Mouse (Mus musculus): ENCODE measurements at regions not wholly inside any gene's neighbourhood (a gene's known extent, or its start where the extent isn't known, plus 50 kb on each side); places are given as distances from the start of the nearest gene placed in this dataset.

DNA sequence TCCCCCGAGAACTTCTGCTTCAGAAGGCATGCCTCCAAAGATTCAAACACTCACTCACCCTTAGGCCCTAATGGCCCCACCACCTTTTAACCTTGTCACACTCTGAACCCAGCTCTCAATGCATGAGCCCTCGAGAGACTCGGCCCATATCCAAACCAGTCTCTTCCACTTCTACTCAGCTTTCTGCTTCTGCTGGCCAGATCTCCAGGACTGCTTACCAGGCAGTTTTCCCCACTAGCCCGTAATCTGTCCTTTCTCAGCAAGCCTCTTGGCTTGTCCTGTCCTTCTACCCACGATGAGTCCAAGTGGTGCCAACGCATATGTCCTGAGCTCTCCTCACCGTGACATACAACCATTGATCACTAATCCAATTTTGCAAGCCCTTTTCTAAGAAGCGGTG is 199.6 kb downstream of the Sptssa start:
- no peaks in the 10 kb centered on the region for H3K9me3 ChIP-seq (ENCODE audit: low read length)
- H3K27me3 ChIP-seq (ENCODE audit: insufficient read depth, low read length): no peaks in the 10 kb centered on the region
- 86% methylated on average over 8 of the region's 8 CpGs for WGBS
- H3K4me3 ChIP-seq (ENCODE audit: low read depth, low read length): no peak overlapping the region
- no peaks in the 10 kb centered on the region for H3K36me3 ChIP-seq (ENCODE audit: insufficient read depth, low read length)
- no peak overlapping the region for H3K9ac ChIP-seq (replicated peaks; ENCODE audit: low read length, poor library complexity, severe bottlenecking)
- H3K4me2 ChIP-seq (ENCODE audit: low read depth, low read length, poor library complexity, severe bottlenecking): no peak overlapping the region
- H3K4me1 ChIP-seq (ENCODE audit: insufficient read depth, low read length): no peaks in the 10 kb centered on the region
- TF ChIP-seq CTCF (IDR thresholded peaks at IDR 0.05): no peak
- H3K27ac ChIP-seq (ENCODE audit: low read depth, low read length): no peak overlapping the region
- ATAC-seq (ENCODE audit: low FRiP score) (no peak), DNase-seq (ENCODE audit: low spot score) (no peak)

- Histone ChIP-seq H3K27me3 (ENCODE audit: insufficient read depth, low read length) (no peaks in the 10 kb centered on the region), H3K36me3 (ENCODE audit: insufficient read depth, low read length) (no peaks in the 10 kb centered on the region), H3K4me3 (ENCODE audit: low read depth, low read length) (no peak overlapping the region), H3K9ac (replicated peaks; ENCODE audit: low read length, poor library complexity, severe bottlenecking) (no peak overlapping the region), H3K27ac (ENCODE audit: low read depth, low read length) (no peak overlapping the region), H3K4me1 (ENCODE audit: insufficient read depth, low read length) (no peaks in the 10 kb centered on the region), H3K4me2 (ENCODE audit: low read depth, low read length, poor library complexity, severe bottlenecking) (no peak overlapping the region), H3K9me3 (ENCODE audit: low read length) (no peaks in the 10 kb centered on the region)
- no peak for TF ChIP-seq CTCF (IDR thresholded peaks at IDR 0.05)
- 88% methylated on average over 10 of the region's 10 CpGs for WGBS
- ATAC-seq (ENCODE audit: low FRiP score) (no peak), DNase-seq (ENCODE audit: low spot score) (no peak)
Observed at GRCm38 (mm10) chr12:54454606-54455005, 201.8 kb downstream of the Sptssa start.

- Histone ChIP-seq H3K27ac (ENCODE audit: low read depth, low read length) (no peak overlapping the region), H3K9me3 (ENCODE audit: low read length) (no peaks in the 10 kb centered on the region), H3K9ac (replicated peaks; ENCODE audit: low read length, poor library complexity, severe bottlenecking) (no peak overlapping the region), H3K4me1 (ENCODE audit: insufficient read depth, low read length) (no peaks in the 10 kb centered on the region), H3K4me3 (ENCODE audit: low read depth, low read length) (no peak overlapping the region), H3K27me3 (ENCODE audit: insufficient read depth, low read length) (no peaks in the 10 kb centered on the region), H3K4me2 (ENCODE audit: low read depth, low read length, poor library complexity, severe bottlenecking) (no peak overlapping the region), H3K36me3 (ENCODE audit: insufficient read depth, low read length) (no peaks in the 10 kb centered on the region)
- DNase-seq (ENCODE audit: low spot score): no peak
- no peak for ATAC-seq (ENCODE audit: low FRiP score)
- no peak for TF ChIP-seq CTCF (IDR thresholded peaks at IDR 0.05)
- WGBS: 90% methylated on average over 4 of the region's 4 CpGs
Observed at GRCm38 (mm10) chr12:54453343-54453742, 203.0 kb downstream of the Sptssa start.

GRCm38 (mm10) chr12:54450369-54450768 is 206.0 kb downstream of the Sptssa start:
- no peak overlapping the region for H3K4me3 ChIP-seq (ENCODE audit: low read depth, low read length)
- H3K9me3 ChIP-seq (ENCODE audit: low read length): no peaks in the 10 kb centered on the region
- TF ChIP-seq CTCF (IDR thresholded peaks at IDR 0.05): no peak
- H3K4me1 ChIP-seq (ENCODE audit: insufficient read depth, low read length): no peaks in the 10 kb centered on the region
- H3K9ac ChIP-seq (replicated peaks; ENCODE audit: low read length, poor library complexity, severe bottlenecking): no peak overlapping the region
- H3K27ac ChIP-seq (ENCODE audit: low read depth, low read length): no peak overlapping the region
- DNase-seq (ENCODE audit: low spot score) (no peak), ATAC-seq (ENCODE audit: low FRiP score) (no peak)
- H3K27me3 ChIP-seq (ENCODE audit: insufficient read depth, low read length): no peaks in the 10 kb centered on the region
- H3K36me3 ChIP-seq (ENCODE audit: insufficient read depth, low read length): no peaks in the 10 kb centered on the region
- no peak overlapping the region for H3K4me2 ChIP-seq (ENCODE audit: low read depth, low read length, poor library complexity, severe bottlenecking)
- WGBS: 74% methylated on average over 10 of the region's 10 CpGs

DNA sequence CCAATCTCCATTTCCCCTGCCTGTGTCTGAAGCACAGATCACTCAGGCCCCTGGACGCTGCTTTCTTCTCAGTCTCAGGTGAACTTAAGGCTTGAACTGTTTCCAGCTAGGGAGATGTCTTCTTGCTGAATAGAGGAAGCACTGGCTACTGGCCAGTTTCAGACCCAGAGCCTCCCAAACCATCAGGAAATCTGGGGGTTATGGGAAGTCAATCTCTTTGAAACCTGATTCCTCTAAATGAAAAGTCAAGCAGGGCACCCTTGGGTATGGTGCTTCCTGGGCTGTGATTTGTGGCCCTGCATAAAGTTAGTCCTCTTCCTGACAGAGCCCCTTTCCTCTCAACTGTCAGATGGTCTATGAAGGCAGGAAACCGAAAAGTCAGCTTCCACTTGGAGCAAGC is 208.2 kb downstream of the Sptssa start:
- no peak overlapping the region for H3K9ac ChIP-seq (replicated peaks; ENCODE audit: low read length, poor library complexity, severe bottlenecking)
- no peaks in the 10 kb centered on the region for H3K36me3 ChIP-seq (ENCODE audit: insufficient read depth, low read length)
- no peaks in the 10 kb centered on the region for H3K9me3 ChIP-seq (ENCODE audit: low read length)
- 75% methylated on average over 2 of the region's 2 CpGs for WGBS
- H3K27me3 ChIP-seq (ENCODE audit: insufficient read depth, low read length): no peaks in the 10 kb centered on the region
- H3K27ac ChIP-seq (ENCODE audit: low read depth, low read length): no peak overlapping the region
- H3K4me3 ChIP-seq (ENCODE audit: low read depth, low read length): no peak overlapping the region
- no peaks in the 10 kb centered on the region for H3K4me1 ChIP-seq (ENCODE audit: insufficient read depth, low read length)
- TF ChIP-seq CTCF (IDR thresholded peaks at IDR 0.05): no peak
- H3K4me2 ChIP-seq (ENCODE audit: low read depth, low read length, poor library complexity, severe bottlenecking): no peak overlapping the region
- no peak for DNase-seq (ENCODE audit: low spot score)
- ATAC-seq (ENCODE audit: low FRiP score): no peak

GRCm38 (mm10) chr12:54447354-54447753 is 209.0 kb downstream of the Sptssa start:
- H3K27me3 ChIP-seq (ENCODE audit: insufficient read depth, low read length): no peaks in the 10 kb centered on the region
- no peak for DNase-seq (ENCODE audit: low spot score)
- ATAC-seq (ENCODE audit: low FRiP score): no peak
- H3K9me3 ChIP-seq (ENCODE audit: low read length): no peaks in the 10 kb centered on the region
- no peaks in the 10 kb centered on the region for H3K4me1 ChIP-seq (ENCODE audit: insufficient read depth, low read length)
- H3K4me3 ChIP-seq (ENCODE audit: low read depth, low read length): no peak overlapping the region
- H3K27ac ChIP-seq (ENCODE audit: low read depth, low read length): no peak overlapping the region
- H3K4me2 ChIP-seq (ENCODE audit: low read depth, low read length, poor library complexity, severe bottlenecking): no peak overlapping the region
- no peak for TF ChIP-seq CTCF (IDR thresholded peaks at IDR 0.05)
- H3K36me3 ChIP-seq (ENCODE audit: insufficient read depth, low read length): no peaks in the 10 kb centered on the region
- H3K9ac ChIP-seq (replicated peaks; ENCODE audit: low read length, poor library complexity, severe bottlenecking): no peak overlapping the region
- 77% methylated on average over 3 of the region's 3 CpGs for WGBS
